Mouse (Mus musculus): ENCODE data around the gene Acbd6. TPM values are rescaled to one million over a fixed set of nuclear protein-coding genes. Genes with fewer than 3 reads are reported as not detected.

Gene Acbd6
- total RNA-seq, 2 experiments from 2014 or later, result 76.9 to 83.9 TPM

DNA sequence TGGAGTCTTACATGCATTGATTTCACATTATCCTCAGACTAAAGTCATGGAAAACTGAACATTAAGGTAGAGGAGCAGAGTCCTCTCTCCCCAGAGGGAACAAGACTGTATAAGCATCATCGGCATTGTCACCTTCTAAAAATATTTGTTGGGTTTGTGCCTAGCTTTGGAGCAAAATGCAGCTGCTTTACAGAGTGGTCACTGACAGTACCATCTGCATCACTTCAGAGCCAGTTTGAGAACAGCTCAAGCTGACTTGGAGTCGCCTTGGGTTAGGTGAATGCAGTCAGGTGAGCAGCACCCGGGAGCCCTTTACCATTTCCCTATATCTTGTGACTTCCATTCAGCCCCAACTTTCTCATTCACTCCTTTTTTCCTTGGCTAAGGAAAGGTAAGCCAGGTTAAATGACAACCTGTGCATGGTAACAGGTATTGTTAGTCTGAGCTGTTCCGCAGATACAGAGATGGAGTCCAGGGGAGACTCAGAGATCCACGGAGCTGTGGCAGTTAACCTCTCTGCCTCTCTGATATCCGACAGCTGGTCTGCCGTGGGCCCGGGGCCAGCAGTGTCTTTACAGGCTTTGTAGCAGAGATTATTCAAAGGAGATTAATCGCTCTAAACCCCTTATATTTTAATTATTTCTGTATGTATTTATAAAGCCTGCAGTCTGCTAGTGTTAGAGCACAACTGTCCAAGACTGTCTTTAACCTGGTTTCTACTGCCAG lies 92.4 kb downstream of the Acbd6 start:
- no peak for DNase-seq

DNA sequence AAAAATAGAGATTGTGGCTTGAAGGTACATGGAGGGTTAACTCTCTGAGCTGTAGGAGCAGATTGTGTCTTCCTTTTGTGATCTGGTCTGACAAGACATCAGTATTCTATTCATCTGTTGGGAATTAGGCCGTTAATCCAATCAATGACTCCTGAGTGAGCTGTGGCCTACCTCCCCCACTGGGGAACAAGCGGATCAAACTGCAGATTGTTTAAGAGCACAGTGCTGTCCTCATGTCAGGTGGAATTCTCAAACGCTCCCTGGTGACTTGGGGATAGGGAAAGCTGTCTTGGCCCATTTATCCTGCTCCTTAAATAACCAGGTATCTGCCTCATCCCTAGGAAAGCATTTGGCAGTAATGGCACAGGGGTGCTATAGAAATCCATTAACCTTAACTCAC lies 97.0 kb downstream of the Acbd6 start:
- no peak for DNase-seq

DNA sequence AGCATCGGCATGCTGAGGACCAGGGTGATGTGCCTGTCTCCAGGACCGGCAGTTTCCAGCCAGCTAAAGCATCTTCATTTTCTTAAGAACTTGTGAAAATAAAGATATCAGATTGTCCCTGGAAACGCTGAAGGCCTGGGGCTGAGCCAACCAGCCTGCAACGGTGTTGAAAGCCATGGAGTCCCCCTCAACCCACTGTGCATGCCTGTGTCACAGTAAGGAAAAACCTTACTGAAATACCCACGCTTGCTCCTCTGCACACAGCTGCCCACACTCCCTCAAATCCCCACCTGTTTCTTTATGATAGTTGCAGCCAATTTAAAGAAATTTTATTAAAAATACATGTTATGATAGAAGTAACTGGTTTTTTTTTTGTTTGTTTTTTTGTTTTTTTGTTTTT lies 98.4 kb downstream of the Acbd6 start:
- DNase-seq, result no peak

DNA sequence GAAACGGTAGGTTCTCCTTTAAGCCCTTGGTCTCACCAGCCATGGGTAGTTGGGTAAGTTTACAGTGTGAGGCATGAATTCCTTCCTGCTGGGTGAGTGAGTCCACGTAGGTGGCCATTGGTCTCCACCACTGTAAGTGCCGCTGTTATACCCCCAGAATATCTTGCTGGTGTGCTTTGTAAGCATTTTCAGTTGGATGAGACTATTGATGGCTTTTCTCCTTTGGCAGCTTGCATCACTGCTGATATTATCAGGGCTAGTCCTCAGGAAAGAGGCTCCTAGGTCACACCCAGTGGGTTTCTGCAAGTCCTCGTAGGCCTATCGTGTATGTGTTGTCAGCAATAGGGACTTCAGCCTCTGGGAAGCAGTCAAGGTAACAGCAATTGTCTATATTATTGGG lies 106.1 kb downstream of the Acbd6 start:
- no peak for DNase-seq

DNA sequence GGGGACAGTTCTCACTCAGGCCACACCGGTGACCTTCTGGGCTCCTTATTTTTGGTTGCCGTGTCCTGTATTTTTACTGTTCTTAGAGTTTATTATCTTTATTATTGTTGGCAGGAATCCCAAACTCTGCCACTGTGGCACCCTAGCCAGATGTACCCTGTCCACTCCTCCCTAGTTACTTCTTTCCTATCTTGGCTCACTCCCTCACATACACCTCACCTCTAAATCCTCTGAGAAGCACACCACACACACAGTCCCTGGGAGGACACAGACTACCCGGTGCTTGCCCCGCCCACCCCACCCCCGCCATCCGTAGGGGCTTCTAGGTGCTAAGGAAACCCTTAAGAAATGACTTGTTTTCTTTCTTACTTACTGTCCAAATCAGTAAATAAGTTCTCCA lies 117.7 kb downstream of the Acbd6 start:
- DNase-seq, result no peak

DNA sequence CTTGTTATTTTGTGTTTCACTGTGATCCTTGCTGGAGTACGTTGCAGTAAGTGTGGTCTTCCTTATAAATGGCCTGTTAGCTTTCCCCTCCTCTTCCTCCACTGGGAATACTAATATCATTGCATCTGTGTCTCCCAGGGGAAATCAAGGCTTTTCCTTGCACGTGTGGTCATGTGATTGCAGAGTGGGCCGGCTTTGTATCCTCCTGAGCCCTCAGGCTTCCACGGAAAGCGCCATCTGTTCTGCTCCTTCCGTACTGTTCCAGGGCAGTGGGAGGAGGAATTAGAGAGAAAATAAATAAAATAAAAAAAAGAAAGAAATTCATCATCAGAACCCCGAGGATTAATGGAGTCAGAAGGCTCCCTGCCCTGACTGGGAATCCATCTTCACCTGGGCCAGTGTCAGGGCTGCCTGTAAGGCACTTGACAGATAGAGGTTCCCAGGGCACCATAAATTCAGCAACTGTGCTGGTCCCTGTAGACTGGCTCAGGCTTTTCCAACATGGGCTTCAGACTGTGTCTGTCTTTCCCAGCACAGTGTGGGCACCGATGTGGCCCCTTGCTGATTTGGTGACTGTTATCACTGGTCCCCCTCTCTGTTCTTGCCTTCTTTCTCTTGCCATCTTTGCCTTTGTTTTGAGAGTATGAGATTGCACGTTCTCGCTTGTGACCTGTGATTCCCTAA lies 123.3 kb downstream of the Acbd6 start:
- DNase-seq, result no peak

DNA sequence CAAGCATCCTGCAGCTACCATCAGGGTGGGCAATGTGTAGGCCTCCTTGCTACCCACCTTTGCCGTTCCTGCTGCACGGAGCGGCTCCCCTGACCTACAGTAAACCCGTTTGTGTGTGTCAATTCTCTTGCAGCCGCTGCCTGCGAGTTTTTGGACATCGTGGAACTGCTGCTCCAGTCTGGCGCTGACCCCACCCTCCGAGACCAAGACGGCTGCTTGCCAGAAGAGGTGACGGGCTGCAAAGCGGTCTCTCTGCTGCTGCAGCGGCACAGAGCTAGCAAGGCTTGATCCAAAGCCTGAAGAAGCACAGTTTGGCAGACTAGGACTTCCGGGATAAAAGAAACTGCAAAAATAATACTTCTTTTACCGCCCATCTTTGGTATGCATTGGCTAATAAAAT lies 128.9 kb downstream of the Acbd6 start:
- DNase-seq, result no peak

DNA sequence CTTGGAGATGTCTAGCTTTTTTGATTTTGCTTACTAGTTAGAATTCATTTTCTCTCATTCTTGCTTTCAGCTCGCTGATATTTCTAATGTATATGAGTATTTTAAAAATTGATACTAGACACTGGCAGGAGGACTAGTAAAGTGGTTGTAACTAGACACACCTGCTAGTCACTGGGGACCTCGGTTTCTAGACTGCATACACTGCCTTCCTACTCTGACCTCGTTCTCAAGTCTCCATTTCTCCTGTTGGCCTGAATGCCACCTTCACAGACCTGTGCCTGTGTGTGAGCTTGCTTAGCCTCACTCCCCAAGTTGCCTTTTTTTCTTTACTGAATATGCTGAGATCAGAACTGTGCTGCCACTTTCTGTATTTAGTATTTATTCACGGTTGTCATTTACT lies 131.2 kb downstream of the Acbd6 start:
- no peak for DNase-seq

DNA sequence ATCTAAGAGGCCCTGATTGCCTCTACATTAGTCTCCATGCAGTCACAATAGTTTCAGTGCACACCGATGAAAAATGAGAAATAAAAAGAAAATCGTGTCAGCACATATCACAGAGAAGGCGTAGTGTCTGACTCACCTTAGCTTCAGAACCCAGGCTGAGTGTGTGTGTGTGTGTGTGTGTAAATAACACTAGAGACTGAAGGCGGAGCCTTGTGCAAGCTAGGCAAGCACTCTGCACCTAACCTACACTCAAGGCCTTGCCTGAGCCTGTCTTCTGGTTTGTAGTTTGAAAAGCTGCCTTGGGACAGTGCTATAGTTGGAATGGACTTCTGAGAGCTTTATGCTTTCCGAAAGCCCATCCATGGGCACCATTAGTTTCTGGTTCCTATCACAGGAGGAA lies 131.6 kb downstream of the Acbd6 start:
- no peak for DNase-seq

DNA sequence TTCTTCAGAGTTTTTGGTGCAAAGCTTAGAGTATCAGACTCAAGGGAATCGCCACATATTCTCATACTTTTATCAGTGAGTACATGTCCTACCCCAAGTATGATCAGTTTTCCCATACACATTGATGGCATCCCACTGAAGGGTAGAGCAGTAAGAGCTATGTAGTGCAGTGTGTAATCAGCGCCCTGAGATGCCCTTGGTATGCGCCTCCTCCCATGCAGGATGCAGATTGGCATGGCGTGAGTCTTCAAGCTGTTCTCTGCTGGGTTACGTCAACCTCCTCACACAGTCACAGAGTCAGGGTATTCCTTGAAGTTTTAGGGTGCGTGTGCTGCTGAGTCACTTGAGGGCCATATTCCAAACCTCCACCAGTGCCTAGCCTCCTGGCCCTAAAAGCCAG lies 134.3 kb downstream of the Acbd6 start:
- DNase-seq, result no peak

DNA sequence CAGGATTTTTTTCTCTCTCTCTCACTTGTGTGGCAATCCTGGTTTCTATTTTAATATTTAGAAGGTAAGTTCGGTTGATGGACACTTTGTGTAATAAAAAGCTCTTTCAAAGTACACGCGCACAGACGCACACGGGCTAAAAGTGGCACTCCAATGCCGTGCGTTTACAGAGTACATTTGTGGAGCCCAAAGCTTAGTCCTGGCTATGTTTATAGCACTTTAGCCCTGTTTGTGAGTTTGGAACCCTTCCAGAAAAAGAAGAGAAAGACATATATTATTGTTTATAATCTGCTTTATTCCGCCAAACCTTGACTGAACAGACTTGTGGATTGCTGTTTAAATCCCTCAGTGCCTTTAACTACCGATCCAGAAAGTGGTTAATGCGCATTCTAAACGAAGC lies 135.1 kb downstream of the Acbd6 start:
- no peak for DNase-seq

DNA sequence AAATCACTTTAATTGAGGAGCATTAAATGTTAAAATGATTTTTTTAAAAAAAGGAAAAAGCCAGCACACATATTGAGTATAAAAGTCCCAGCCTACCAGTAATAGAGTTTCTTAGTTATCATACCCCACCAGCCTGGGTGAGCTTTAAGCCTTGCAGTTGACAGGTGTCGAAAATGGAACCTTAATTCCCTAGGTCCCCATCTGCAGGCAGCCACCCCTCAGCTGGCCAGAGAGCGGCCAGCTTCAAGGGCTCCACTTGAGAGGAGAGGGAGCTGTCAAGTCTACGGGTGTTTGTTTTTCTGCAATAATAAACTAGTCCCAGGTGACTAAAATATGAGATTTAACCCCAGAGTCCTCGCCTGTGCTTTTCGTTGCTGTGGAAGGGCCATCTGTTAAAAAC lies 135.5 kb downstream of the Acbd6 start:
- no peak for DNase-seq

DNA sequence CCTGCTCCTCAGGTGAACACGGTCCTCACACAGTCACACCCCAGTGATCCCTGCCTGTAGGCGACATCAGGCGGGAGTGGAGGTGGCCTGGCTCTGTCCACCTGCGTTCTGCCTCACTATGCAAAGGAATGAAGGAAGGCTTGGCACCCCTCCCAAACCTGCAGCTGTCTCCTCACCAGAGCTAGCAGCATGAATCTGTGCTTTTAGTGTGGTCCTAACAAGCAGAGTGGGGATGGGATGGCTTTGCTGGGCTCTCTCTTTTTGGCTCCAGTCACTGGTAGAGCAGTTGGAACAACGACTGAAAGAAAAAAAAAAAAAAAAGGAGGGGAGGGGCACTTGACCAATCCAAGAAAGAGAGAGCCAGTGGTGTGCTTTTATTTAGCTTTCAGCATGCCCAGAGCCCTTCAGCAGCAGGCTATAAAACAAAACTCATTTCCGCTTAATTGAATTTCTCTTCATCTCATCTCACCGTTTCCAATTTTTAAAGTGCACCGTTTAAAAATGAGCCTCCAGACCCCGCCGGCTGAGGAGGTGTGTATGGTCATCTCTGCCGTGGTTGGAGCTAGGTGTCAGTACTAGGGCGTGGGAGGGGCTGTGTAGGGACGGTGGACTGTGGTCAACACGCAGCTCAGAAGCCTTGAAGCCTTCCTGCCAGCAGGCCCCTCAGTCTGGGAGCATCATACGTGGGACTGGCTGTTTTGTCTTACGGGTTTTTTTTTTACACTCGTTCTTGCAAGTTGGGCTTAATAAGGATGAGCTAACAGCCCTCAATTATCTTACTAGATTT lies 140.6 kb downstream of the Acbd6 start:
- DNase-seq, result no peak

DNA sequence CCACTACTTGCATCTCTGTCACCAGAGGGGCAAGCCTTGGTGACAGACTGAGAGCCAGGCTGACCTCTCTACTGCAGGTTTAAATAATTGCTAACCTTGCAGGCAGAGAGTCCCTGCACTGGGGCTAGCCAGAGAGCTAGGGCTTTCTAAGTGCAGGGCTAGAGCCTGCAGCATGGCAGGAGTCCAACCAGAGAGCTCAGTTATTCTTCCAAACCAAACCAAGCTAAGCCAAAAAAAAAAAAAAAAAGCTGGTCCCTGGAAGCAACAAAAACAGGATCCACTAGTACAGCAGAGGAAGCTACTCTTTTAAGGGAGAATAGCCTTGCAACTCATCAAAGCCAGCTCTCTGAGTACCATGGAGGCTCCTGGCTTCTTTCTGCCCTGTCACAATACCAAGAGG lies 143.0 kb downstream of the Acbd6 start:
- peak; percentile 34 for DNase-seq

DNA sequence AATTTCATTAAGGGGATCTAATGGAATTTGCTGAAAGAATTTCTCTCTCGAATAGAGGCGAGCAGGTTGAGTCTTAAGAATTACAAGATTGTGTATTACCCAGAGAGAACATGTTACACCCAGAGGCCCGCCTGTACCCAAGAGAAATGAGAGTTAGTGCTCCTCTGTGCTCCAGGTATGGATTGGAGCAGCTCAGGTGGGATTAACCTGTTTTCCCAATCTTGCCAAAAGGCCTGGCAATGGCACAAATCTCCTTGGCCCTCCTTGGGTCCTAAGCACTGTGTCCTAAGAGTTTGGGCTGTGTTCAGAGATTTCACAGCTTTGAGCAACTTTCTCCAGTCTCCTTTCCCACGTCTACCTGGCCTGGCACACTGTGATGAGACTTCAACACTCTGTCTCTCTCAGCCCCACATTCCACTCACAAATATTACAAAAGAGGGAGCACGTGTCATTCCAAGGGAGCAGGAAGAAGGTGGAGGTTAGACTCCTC lies 145.3 kb downstream of the Acbd6 start:
- no peak for DNase-seq

DNA sequence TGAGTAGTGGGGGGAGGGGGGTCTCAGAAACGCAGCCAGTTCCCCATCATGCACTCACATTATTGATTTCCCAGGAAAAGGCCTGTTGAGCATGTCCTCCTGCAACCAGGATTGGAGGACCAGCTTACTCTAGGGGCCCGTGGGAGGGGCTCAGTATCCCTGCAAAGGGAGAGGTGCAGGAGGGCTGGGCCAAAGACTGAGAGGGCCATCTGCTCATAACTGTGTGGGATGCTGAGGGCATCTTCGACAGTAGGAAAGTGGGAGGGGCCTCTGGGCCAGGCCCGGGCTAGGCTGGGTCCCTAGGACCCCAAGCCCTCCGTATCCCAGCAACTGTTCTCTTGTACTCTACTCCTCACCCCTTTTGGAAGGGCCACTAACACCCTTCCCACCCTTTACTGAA lies 146.3 kb downstream of the Acbd6 start:
- no peak for DNase-seq

DNA sequence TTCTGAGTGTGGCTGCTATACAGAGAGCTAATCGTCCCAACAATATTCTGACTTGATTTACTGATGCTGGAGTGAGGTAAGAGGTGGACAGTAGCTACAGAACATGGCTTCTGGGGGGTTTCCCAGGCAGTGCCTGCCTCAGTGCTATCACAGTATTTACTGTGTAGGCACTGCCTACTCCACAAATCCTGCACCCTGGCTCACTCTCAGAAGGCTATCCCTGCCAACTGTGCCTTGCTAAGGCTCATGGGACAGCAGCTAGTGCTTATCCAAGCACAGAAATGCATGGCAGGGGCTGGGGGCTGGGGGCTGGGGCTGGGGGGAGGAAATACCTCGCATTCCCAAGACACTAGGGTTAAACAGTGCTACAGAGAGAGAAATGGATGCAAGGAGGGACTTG lies 155.4 kb downstream of the Acbd6 start:
- DNase-seq, result peak; percentile 44

DNA sequence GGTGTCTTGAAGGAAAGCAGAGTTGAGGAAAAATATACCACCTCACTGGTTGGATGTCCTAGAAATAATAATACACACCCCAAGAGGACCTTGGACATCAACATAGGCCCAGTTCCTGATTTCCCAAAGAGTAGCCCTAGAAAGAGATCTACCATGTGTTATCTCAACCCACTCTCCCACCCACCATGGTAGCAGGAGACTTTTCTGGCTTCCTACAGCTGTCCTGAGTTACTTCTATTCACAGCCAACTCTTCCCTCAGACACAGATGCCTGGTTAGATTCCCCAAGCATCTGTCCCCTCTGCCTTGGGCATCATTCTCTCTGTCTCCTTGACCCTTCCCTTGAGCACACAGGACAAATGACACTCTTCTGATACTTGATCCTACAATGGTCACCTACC lies 157.4 kb downstream of the Acbd6 start:
- no peak for DNase-seq

DNA sequence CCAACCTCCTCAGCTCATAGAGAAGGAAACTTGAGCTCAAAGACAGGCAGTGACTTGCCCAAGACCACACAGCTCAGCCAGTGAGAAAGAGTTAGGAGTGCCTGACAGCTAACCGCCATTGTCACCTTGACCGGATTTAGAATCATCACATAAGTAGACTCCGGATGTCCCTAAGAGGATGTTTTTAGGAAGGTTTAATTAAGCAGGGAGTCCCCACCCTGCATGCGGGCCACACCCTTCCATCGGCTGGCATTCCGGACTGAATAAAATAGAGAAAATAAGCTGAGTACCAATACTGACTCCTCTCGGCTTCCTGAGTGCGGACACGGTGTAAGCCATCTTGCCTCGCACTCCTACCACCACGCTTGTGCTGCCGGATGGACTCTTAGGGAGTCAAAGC lies 159.4 kb downstream of the Acbd6 start:
- DNase-seq, result no peak

DNA sequence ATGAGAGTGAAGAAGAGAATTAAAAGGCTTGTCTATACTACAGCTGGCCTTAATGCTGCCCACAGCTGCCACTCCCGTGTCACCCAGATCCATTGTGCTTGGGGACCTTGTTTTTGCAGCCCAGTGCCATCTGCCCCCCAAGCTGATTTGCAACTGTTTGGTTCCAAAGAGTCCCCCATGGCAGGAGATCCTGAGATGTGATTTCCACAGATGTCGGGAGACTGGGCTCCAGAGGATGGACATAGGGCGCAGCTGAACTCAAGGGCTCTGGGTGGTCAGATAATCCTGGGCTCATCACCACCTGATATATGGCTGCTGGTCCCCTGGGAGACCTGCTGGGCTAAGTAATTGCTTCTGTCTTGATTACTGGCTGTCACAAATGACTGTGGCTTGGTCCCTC lies 160.9 kb downstream of the Acbd6 start:
- no peak for DNase-seq

DNA sequence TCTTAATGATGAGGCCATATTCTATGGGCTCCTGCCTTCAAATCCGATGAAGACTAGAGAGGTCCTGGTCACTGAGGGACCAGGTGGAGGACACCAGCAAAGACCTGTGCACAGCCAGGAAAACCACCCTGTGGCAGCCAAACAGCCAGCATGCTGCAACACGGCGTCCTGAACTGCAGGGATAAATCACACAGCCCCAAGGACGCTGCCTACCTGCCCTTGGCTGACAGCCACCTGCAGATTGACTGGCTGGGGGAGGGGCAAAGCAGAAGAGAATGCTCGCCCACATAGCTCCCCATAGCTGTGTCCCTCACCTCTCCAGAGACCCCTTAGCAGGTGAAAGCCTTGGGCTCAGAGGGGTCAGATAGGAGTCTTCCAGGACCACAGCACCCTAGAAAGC lies 162.1 kb downstream of the Acbd6 start:
- DNase-seq, result no peak

DNA sequence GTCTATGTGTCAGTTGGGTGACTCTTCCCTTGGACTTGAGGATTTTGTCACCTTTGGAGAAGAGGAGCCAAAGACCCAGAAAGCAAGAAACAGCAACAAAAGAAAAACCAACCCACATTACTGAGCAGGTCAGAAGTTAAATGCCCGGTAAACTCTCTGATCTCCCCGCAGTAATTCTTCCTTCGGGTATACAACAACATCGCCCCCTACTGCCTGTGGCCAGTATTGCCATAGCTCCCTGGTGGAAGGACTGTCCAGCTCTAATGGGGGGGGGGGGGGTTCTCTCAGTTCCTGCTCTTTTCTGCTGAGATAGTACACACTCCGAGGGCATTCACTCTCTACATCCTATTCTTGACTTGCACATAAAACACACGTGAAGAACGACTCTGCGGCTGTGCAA lies 163.5 kb downstream of the Acbd6 start:
- DNase-seq, result peak; percentile 67

DNA sequence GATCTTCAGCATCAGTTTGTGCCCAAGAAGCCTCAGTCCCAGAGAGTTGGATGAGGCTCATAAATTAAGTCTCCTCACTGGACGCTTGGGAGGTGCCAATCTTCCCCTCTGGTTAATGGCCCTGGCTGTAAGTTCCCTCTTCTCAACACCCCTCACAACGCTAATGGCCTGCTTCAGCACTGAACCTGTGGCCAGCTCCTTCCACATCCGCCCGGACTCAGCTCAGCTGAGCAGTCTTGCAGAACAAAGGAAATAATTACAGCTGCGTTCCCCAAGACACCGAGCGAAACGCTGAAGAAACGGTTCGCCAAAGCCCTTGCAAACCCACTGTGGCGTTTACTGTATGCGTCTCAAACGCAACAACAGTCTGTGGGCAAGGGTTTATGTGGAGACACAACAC lies 164.3 kb downstream of the Acbd6 start:
- DNase-seq, result peak; percentile 72

All from adrenal gland, postnatal 10 days (tissue).